Mouse (Mus musculus) liver, embryonic 16.5 days (tissue): ENCODE results near the gene Kif7. TPM values are rescaled to one million over a fixed set of nuclear protein-coding genes. Genes with fewer than 3 reads are reported as not detected.

ENCODE experiments used
- ATAC-seq: fragments of 200-750 bp; cut with Nextera tagmentation; 2 replicates; pipeline ENCODE4 v1.8.0; 2017; ENCODE audit warnings: low read depth, mild to moderate bottlenecking, moderate number of reproducible peaks, moderate library complexity
- H3K27ac ChIP-seq: fragments of 300-500 bp; sonication (generic); 2 replicates; pipeline ENCODE4 v1.5.1; 2014; ENCODE audit warnings: mild to moderate bottlenecking, low read length
- H3K27me3 ChIP-seq: fragments of 300-500 bp; sonication (generic); 2 replicates; pipeline ENCODE4 v1.6.1; 2014; ENCODE audit warnings: low read depth, low read length, mixed read lengths; ENCODE audit not compliant: control insufficient read depth, insufficient read depth
- H3K36me3 ChIP-seq: fragments of 300-500 bp; sonication (generic); 2 replicates; pipeline ENCODE4 v1.6.1; 2014; ENCODE audit warnings: mild to moderate bottlenecking; ENCODE audit not compliant: control insufficient read depth, insufficient read depth
- H3K4me1 ChIP-seq: fragments of 300-500 bp; sonication (generic); 2 replicates; pipeline ENCODE4 v1.6.1; 2014; ENCODE audit warnings: low read depth, low read length, mixed read lengths; ENCODE audit not compliant: control insufficient read depth
- H3K4me2 ChIP-seq: fragments of 300-500 bp; sonication (generic); 2 replicates; pipeline ENCODE4 v1.6.1; 2014; ENCODE audit warnings: low read depth, low read length, mixed read lengths
- H3K4me3 ChIP-seq: fragments of 300-500 bp; sonication (generic); 2 replicates; pipeline ENCODE4 v1.5.1; 2014; ENCODE audit warnings: low read depth, mild to moderate bottlenecking, low read length
- H3K9ac ChIP-seq: fragments of 300-500 bp; sonication (generic); 2 replicates; pipeline ENCODE4 v1.6.1; 2014; ENCODE audit warnings: low read depth, low read length
- H3K9me3 ChIP-seq: fragments of 300-500 bp; sonication (generic); replicated peaks from 2 replicates; pipeline ENCODE4 v1.6.1; 2016; ENCODE audit warnings: low read length; ENCODE audit not compliant: control insufficient read depth
- WGBS: fragments of 180-500 bp; shearing (Covaris S2); extraction: QIAGEN DNeasy Blood & Tissue Kit; methylation state at CpG from one replicate; pipeline ENCODE4 v1.1.7; 2014; ENCODE audit not compliant: insufficient replicate concordance; 5-methylcytosine and 5-hydroxymethylcytosine counted together
- polyA plus RNA-seq: library from polyadenylated mRNA; unstranded; fragments of >200 nt; fragmentation: Nextera tagmentation; extraction: Ambion mirVana; gene quantifications from 2 replicates; pipeline ENCODE4 v1.2.1, GENCODE M21; 2015

The Kif7 gene
- polyA plus RNA-seq, 1 experiment from 2014 or later = 0.22 TPM

- 39% methylated on average over 1 of the region's 1 CpGs for WGBS
- no peak overlapping the region for H3K4me3 ChIP-seq
- peaks cover 6% of the 10 kb centered on the region for H3K4me1 ChIP-seq
- no peaks in the 10 kb centered on the region for H3K9me3 ChIP-seq
- H3K36me3 ChIP-seq = no peaks in the 10 kb centered on the region
- H3K4me2 ChIP-seq = no peak overlapping the region
- H3K27ac ChIP-seq = no peak overlapping the region
- no peak overlapping the region for H3K9ac ChIP-seq
- H3K27me3 ChIP-seq = no peaks in the 10 kb centered on the region
- ATAC-seq = no peak
These were observed 60.9 kb downstream of the Kif7 start for GRCm38 (mm10) chr7:79654586-79654985.

- no peaks in the 10 kb centered on the region for H3K27me3 ChIP-seq
- H3K9ac ChIP-seq = no peak overlapping the region
- no peaks in the 10 kb centered on the region for H3K9me3 ChIP-seq
- H3K36me3 ChIP-seq = no peaks in the 10 kb centered on the region
- H3K4me3 ChIP-seq = no peak overlapping the region
- H3K27ac ChIP-seq = no peak overlapping the region
- no peak for ATAC-seq
- no peak overlapping the region for H3K4me2 ChIP-seq
- 50% methylated on average over 1 of the region's 1 CpGs for WGBS
- peaks cover 3% of the 10 kb centered on the region for H3K4me1 ChIP-seq
These were observed 61.3 kb downstream of the Kif7 start for GRCm38 (mm10) chr7:79654185-79654584.

DNA sequence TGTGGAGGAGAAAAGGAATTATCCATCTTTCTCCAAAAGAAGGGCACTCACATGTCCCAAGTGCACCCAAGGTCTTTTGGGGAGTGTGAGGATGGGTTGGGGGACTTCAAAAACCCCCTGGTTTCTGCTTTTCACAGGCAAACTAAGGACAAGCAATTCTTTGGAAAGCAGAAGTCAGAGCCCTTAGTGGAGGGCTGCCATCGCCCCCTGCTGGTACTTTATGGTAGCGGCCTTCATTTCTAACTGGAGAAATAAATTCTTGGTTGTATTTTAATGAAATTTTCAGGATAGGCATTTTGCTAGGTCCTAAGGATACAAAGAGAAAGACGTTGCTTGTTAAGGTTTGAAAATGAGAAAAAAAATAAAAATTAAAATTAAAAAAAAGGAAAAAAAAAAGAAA is 66.5 kb downstream of the Kif7 start:
- Histone ChIP-seq H3K4me1 (no peaks in the 10 kb centered on the region), H3K36me3 (no peaks in the 10 kb centered on the region), H3K9ac (no peak overlapping the region), H3K27ac (no peak overlapping the region), H3K9me3 (no peaks in the 10 kb centered on the region), H3K4me3 (no peak overlapping the region), H3K4me2 (no peak overlapping the region), H3K27me3 (no peaks in the 10 kb centered on the region)
- no peak for ATAC-seq
- WGBS = 2% methylated on average over 3 of the region's 3 CpGs

Other genes starting within 250 kb of the Kif7 start
- gene Polg, start 249.4 kb downstream of the Kif7 start, polyA plus RNA-seq = 14.9 and 16.2 TPM in 2 replicates
- gene Rhcg, start 98.1 kb downstream of the Kif7 start, polyA plus RNA-seq = 0.15 and 0.18 TPM in 2 replicates
- 4.7 and 5.5 TPM in 2 replicates for gene Ticrr, start 55.5 kb downstream of the Kif7 start, polyA plus RNA-seq
- not detected in 2 replicates for gene Plin1, start 17.2 kb upstream of the Kif7 start, polyA plus RNA-seq
- 4.5 and 4.9 TPM in 2 replicates for gene Pex11a, start 27.4 kb upstream of the Kif7 start, polyA plus RNA-seq
- 0.07 and 0.09 TPM in 2 replicates for gene Wdr93, start 27.4 kb upstream of the Kif7 start, polyA plus RNA-seq
- 0.09 TPM in 1 of 2 replicates, not detected in the other for gene Mesp1, start 78.1 kb upstream of the Kif7 start, polyA plus RNA-seq
- gene Mesp2, start 95.0 kb upstream of the Kif7 start, polyA plus RNA-seq = 0.07 TPM in 1 of 2 replicates, not detected in the other
- gene Anpep, start 145.3 kb upstream of the Kif7 start, polyA plus RNA-seq = 16.8 and 26.6 TPM in 2 replicates
- 9.1 and 9.8 TPM in 2 replicates for gene Ap3s2, start 204.9 kb upstream of the Kif7 start, polyA plus RNA-seq
- 3.1 and 3.2 TPM in 2 replicates for gene Arpin, start 219.6 kb upstream of the Kif7 start, polyA plus RNA-seq